Mouse (Mus musculus): ENCODE data around the gene Celsr1. TPM values are rescaled to one million over a fixed set of nuclear protein-coding genes. Genes with fewer than 3 reads are reported as not detected.

The Celsr1 gene
- total and polyA plus RNA-seq, 2 experiments, result 2.4 to 11.5 TPM

DNA sequence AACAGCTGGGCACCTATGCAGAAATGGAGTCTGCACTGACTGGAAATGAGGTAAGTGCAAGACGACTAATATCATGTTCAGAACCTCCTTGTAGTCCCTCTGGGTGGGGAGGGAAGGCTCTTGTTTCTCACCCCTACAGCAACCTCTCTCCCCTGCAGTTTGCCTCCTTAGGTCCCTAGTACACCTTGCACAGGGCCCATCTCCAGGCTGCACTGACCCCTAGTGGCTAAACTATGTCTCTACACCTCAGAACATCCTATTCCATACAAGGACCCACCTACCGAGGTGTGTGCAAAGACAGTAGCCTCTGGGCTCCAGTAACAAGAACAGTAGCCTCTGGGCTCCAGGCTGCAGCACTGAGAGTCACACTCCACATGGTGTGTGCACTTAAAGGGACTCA, 5.2 kb upstream of the Celsr1 start:
- TF ChIP-seq POLR2A (IDR thresholded peaks at IDR 0.05; ENCODE audit: extremely low read depth, insufficient read depth, low read length) (no peak), CTCF (IDR thresholded peaks at IDR 0.05; ENCODE audit: low read depth, low read length) (peak; percentile 90)
- H3K27ac ChIP-seq (replicated peaks; ENCODE audit: insufficient read depth, low read depth, low read length), result no peak overlapping the region
- no peaks in the 10 kb centered on the region for H3K36me3 ChIP-seq (ENCODE audit: control insufficient read depth, insufficient read depth, low read length)
- WGBS, result 0% methylated on average over 2 of the region's 2 CpGs
- no peaks in the 10 kb centered on the region for H3K4me1 ChIP-seq (ENCODE audit: control insufficient read depth, insufficient read depth, low read length)
- no peak overlapping the region for H3K9ac ChIP-seq (ENCODE audit: low read depth, low read length)
- DNase-seq (ENCODE audit: extremely low read depth, low read depth, low spot score), result peak; percentile 54
- H3K79me2 ChIP-seq (ENCODE audit: control insufficient read depth, insufficient read depth, low read length), result no peaks in the 10 kb centered on the region
- H3K27me3 ChIP-seq (ENCODE audit: control insufficient read depth, insufficient read depth, low read length), result peaks cover 7% of the 10 kb centered on the region; the same call in 1 of the 2 replicates
- H3K4me3 ChIP-seq (ENCODE audit: insufficient read depth, low read depth, low read length), result no peak overlapping the region

DNA sequence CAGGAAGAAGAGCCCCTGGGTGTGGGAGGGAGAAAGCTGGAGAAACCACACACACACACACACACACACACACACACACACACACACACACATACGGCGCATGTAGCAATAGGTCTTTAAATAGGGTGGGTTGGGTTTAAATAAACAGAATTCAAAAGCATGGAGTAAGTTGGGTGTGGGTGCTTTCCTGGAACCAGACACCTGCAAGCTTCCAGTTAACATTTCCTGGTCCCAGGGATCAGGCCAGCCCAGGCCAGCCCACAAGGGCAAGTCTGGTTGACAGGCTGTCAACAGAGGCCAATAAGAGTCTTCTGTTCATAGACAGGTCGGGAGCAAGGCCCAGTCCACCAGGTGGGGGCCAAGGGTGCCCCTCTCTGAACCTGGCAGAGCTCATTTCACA, 2.3 kb upstream of the Celsr1 start:
- TF ChIP-seq CTCF (IDR thresholded peaks at IDR 0.05; ENCODE audit: low read depth, low read length), result no peak
- TF ChIP-seq POLR2A (IDR thresholded peaks at IDR 0.05; ENCODE audit: extremely low read depth, insufficient read depth, low read length), result no peak
- 70% methylated on average over 3 of the region's 3 CpGs for WGBS
- Histone ChIP-seq H3K27me3 (ENCODE audit: control insufficient read depth, insufficient read depth, low read length) (peaks cover 18% of the 10 kb centered on the region), H3K36me3 (ENCODE audit: control insufficient read depth, insufficient read depth, low read length) (no peaks in the 10 kb centered on the region), H3K4me3 (ENCODE audit: insufficient read depth, low read depth, low read length) (no peak overlapping the region), H3K9ac (ENCODE audit: low read depth, low read length) (no peak overlapping the region), H3K79me2 (ENCODE audit: control insufficient read depth, insufficient read depth, low read length) (no peaks in the 10 kb centered on the region), H3K27ac (replicated peaks; ENCODE audit: insufficient read depth, low read depth, low read length) (no peak overlapping the region), H3K4me1 (ENCODE audit: control insufficient read depth, insufficient read depth, low read length) (no peaks in the 10 kb centered on the region)
- no peak for DNase-seq (ENCODE audit: extremely low read depth, low read depth, low spot score)

DNA sequence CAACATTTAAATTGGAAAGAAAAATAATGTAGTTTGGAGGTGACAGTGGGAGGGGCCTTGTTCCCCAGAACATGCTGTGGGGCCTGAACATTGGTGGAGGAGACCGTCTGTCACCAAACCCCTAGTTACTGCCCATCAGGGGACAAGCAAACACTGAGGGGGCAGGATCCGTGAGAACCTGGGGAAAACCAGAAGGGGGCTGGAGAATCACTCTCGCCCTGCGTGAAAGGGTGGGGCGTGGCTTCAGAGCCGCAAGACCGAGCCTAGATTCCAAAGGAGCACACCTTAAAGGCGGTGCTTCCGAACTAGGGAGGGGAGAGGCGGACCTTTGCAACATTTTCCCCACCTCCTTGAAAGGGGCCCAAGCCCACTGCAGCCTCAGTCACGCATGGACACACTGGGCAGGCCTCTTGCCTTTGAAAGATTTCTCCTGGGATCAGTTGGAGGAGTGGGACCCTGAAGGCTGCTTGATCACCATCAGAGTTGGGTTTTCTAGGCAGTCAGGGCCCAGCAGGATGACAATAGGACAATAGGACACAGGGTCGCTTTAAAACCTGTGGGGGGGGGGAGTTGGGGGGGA, 1.3 kb upstream of the Celsr1 start:
- Histone ChIP-seq H3K4me1 (ENCODE audit: control insufficient read depth, insufficient read depth, low read length) (no peaks in the 10 kb centered on the region), H3K4me3 (ENCODE audit: insufficient read depth, low read depth, low read length) (no peak overlapping the region), H3K27ac (replicated peaks; ENCODE audit: insufficient read depth, low read depth, low read length) (no peak overlapping the region), H3K79me2 (ENCODE audit: control insufficient read depth, insufficient read depth, low read length) (no peaks in the 10 kb centered on the region), H3K36me3 (ENCODE audit: control insufficient read depth, insufficient read depth, low read length) (no peaks in the 10 kb centered on the region), H3K9ac (ENCODE audit: low read depth, low read length) (no peak overlapping the region), H3K27me3 (ENCODE audit: control insufficient read depth, insufficient read depth, low read length) (peaks cover 18% of the 10 kb centered on the region)
- WGBS, result 22% methylated on average over 12 of the region's 12 CpGs
- TF ChIP-seq POLR2A (IDR thresholded peaks at IDR 0.05; ENCODE audit: extremely low read depth, insufficient read depth, low read length), result no peak
- no peak for TF ChIP-seq CTCF (IDR thresholded peaks at IDR 0.05; ENCODE audit: low read depth, low read length)
- no peak for DNase-seq (ENCODE audit: extremely low read depth, low read depth, low spot score)

DNA sequence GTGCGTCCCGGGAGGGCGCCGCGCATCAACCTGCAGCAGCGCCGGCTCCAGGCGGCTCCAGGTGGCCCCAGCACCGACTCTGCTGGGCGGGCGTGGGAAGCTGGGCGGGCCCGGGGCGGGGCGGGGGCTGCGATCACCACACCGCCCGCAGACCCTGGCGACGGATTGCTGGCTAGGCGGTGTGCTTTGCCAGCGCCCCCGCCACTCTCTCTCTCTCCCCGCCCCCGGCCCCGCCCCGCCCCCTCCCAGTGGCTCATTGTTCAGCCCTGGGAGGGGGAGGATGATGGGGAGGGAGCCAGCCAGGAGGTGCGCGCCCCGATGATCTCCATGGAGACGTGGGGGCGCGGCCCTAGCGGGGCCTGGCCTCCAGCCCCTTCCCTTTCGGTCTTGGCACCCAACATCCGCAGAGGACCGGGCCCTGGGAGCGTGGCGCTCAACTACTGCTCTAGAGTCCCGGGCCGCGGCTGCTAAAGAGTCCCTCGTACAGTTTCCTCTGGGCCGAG, 495 bp upstream of the Celsr1 start:
- Histone ChIP-seq H3K36me3 (ENCODE audit: control insufficient read depth, insufficient read depth, low read length) (no peaks in the 10 kb centered on the region), H3K79me2 (ENCODE audit: control insufficient read depth, insufficient read depth, low read length) (no peaks in the 10 kb centered on the region), H3K4me1 (ENCODE audit: control insufficient read depth, insufficient read depth, low read length) (no peaks in the 10 kb centered on the region), H3K27me3 (ENCODE audit: control insufficient read depth, insufficient read depth, low read length) (peaks cover 18% of the 10 kb centered on the region), H3K9ac (ENCODE audit: low read depth, low read length) (no peak overlapping the region), H3K27ac (replicated peaks; ENCODE audit: insufficient read depth, low read depth, low read length) (no peak overlapping the region), H3K4me3 (ENCODE audit: insufficient read depth, low read depth, low read length) (peak overlapping the region; percentile 8; the same call in 1 of the 2 replicates)
- 3% methylated on average over 38 of the region's 44 CpGs for WGBS
- DNase-seq (ENCODE audit: extremely low read depth, low read depth, low spot score), result no peak
- TF ChIP-seq POLR2A (IDR thresholded peaks at IDR 0.05; ENCODE audit: extremely low read depth, insufficient read depth, low read length), result no peak
- no peak for TF ChIP-seq CTCF (IDR thresholded peaks at IDR 0.05; ENCODE audit: low read depth, low read length)

DNA sequence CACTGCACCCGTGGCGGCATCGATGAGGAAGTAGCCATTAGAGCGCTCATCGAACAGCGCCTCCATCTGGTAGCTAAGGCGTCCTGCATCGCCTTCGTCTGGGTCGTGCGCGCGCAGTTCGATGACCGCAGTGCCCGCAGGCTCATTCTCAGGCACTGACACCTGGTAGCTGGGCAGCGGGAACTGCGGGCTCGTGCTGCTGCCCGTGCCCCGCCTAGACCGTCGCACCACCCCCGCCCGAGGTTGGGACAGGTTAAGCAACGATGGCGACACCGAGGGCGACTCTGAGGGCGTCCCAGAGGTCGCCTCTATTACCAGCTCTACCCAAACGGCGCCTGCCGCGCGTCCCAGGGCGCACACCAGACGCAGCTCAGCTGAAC, 776 bp downstream of the Celsr1 start:
- no peak for DNase-seq (ENCODE audit: extremely low read depth, low read depth, low spot score)
- no peaks in the 10 kb centered on the region for H3K36me3 ChIP-seq (ENCODE audit: control insufficient read depth, insufficient read depth, low read length)
- H3K79me2 ChIP-seq (ENCODE audit: control insufficient read depth, insufficient read depth, low read length), result no peaks in the 10 kb centered on the region
- H3K27me3 ChIP-seq (ENCODE audit: control insufficient read depth, insufficient read depth, low read length), result peaks cover 18% of the 10 kb centered on the region
- TF ChIP-seq POLR2A (IDR thresholded peaks at IDR 0.05; ENCODE audit: extremely low read depth, insufficient read depth, low read length) (no peak), CTCF (IDR thresholded peaks at IDR 0.05; ENCODE audit: low read depth, low read length) (peak; percentile 23; the same call in 1 of the 2 replicates)
- peak overlapping the region; percentile 8; the same call in 1 of the 2 replicates for H3K4me3 ChIP-seq (ENCODE audit: insufficient read depth, low read depth, low read length)
- no peak overlapping the region for H3K27ac ChIP-seq (replicated peaks; ENCODE audit: insufficient read depth, low read depth, low read length)
- no peak overlapping the region for H3K9ac ChIP-seq (ENCODE audit: low read depth, low read length)
- 6% methylated on average over 38 of the region's 38 CpGs for WGBS
- H3K4me1 ChIP-seq (ENCODE audit: control insufficient read depth, insufficient read depth, low read length), result no peaks in the 10 kb centered on the region

DNA sequence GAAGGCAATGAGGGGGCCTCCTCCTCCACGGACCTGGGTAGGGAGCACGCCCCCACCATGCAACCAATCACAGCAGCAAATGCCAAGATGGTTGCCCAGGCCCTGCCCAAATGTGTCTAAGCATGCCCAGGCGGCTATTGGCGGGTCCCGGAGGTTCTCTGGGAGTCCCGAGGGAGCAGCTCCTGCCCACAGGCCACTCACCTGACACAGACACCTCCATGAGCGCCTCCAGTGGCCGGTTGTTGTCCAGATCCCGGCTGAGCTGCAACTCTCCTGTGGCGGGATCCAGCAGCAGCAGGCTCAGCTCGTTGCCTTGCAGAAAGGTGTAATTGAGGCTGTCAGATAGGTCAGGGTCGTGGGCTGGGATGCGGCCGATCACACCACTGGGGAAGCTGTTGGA, 3.6 kb downstream of the Celsr1 start:
- Histone ChIP-seq H3K27ac (replicated peaks; ENCODE audit: insufficient read depth, low read depth, low read length) (no peak overlapping the region), H3K36me3 (ENCODE audit: control insufficient read depth, insufficient read depth, low read length) (no peaks in the 10 kb centered on the region), H3K27me3 (ENCODE audit: control insufficient read depth, insufficient read depth, low read length) (peaks cover 14% of the 10 kb centered on the region), H3K79me2 (ENCODE audit: control insufficient read depth, insufficient read depth, low read length) (no peaks in the 10 kb centered on the region), H3K9ac (ENCODE audit: low read depth, low read length) (no peak overlapping the region), H3K4me1 (ENCODE audit: control insufficient read depth, insufficient read depth, low read length) (no peaks in the 10 kb centered on the region), H3K4me3 (ENCODE audit: insufficient read depth, low read depth, low read length) (no peak overlapping the region)
- TF ChIP-seq POLR2A (IDR thresholded peaks at IDR 0.05; ENCODE audit: extremely low read depth, insufficient read depth, low read length) (no peak), CTCF (IDR thresholded peaks at IDR 0.05; ENCODE audit: low read depth, low read length) (no peak)
- 66% methylated on average over 14 of the region's 14 CpGs for WGBS
- no peak for DNase-seq (ENCODE audit: extremely low read depth, low read depth, low spot score)
